Mouse (Mus musculus) midbrain, embryonic 16.5 days (tissue): ENCODE measurements around the gene Zfp426. TPM values are rescaled to one million over a fixed set of nuclear protein-coding genes. Genes with fewer than 3 reads are reported as not detected.

Experiments
- ATAC-seq: fragments of 200-750 bp; cut with Nextera tagmentation; 2 replicates; pipeline ENCODE4 v1.8.0; 2017; ENCODE audit warnings: moderate TSS enrichment
- H3K27ac ChIP-seq: fragments of 300-500 bp; sonication (generic); 2 replicates; pipeline ENCODE4 v1.5.1; 2014; ENCODE audit warnings: mild to moderate bottlenecking, low read length, mixed read lengths
- H3K27me3 ChIP-seq: fragments of 300-500 bp; sonication (generic); 2 replicates; pipeline ENCODE4 v1.6.1; 2014; ENCODE audit warnings: low read depth, low read length, mixed read lengths; ENCODE audit not compliant: control insufficient read depth, insufficient read depth
- H3K36me3 ChIP-seq: fragments of 300-500 bp; sonication (generic); 2 replicates; pipeline ENCODE4 v1.6.1; 2014; ENCODE audit warnings: mild to moderate bottlenecking, low read length, moderate library complexity, mixed read lengths; ENCODE audit not compliant: control insufficient read depth, insufficient read depth
- H3K4me1 ChIP-seq: fragments of 300-500 bp; sonication (generic); 2 replicates; pipeline ENCODE4 v1.6.1; 2014; ENCODE audit warnings: mild to moderate bottlenecking, low read length, mixed read lengths; ENCODE audit not compliant: control insufficient read depth, insufficient read depth
- H3K4me2 ChIP-seq: fragments of 300-500 bp; sonication (generic); 2 replicates; pipeline ENCODE4 v1.6.1; 2014; ENCODE audit warnings: mild to moderate bottlenecking, low read length, mixed read lengths
- H3K4me3 ChIP-seq: fragments of 300-500 bp; sonication (generic); 2 replicates; pipeline ENCODE4 v1.5.1; 2014; ENCODE audit warnings: low read depth, mild to moderate bottlenecking, low read length, moderate library complexity, mixed read lengths
- H3K9ac ChIP-seq: fragments of 300-500 bp; sonication (generic); 2 replicates; pipeline ENCODE4 v1.6.1; 2014; ENCODE audit warnings: low read depth, low read length, mixed read lengths
- H3K9me3 ChIP-seq: fragments of 300-500 bp; sonication (generic); replicated peaks from 2 replicates; pipeline ENCODE4 v1.6.1; 2014; ENCODE audit warnings: mild to moderate bottlenecking, low read length, mixed read lengths; ENCODE audit not compliant: control insufficient read depth, poor library complexity, severe bottlenecking
- WGBS: fragments of 180-500 bp; shearing (Covaris S2); extraction: QIAGEN DNeasy Blood & Tissue Kit; methylation state at CpG from one replicate; pipeline ENCODE4 v1.1.7; 2014; 5-methylcytosine and 5-hydroxymethylcytosine counted together
- polyA plus RNA-seq: library from polyadenylated mRNA; unstranded; fragments of >200 nt; fragmentation: Nextera tagmentation; extraction: Ambion mirVana; gene quantifications from 2 replicates; pipeline ENCODE4 v1.2.1, GENCODE M21; 2015

The Zfp426 gene
- polyA plus RNA-seq, 1 experiment from 2014 or later, result 35.0 TPM

GRCm38 (mm10) chr9:20514016-20514415, 21.5 kb upstream of the Zfp426 start:
- Histone ChIP-seq H3K9ac (0 out of 2 replicates have a peak overlapping the region, but pooled peaks have one; percentile 14), H3K27me3 (no peaks in the 10 kb centered on the region), H3K9me3 (no peaks in the 10 kb centered on the region), H3K27ac (no peak overlapping the region), H3K4me2 (no peak overlapping the region), H3K4me3 (no peak overlapping the region), H3K36me3 (peaks cover 6% of the 10 kb centered on the region; the same call in 1 of the 2 replicates), H3K4me1 (peaks cover 31% of the 10 kb centered on the region)
- ATAC-seq, result peak; percentile 20; the same call in 1 of the 2 replicates
- 94% methylated on average over 3 of the region's 3 CpGs for WGBS

GRCm38 (mm10) chr9:20512714-20513113, 20.2 kb upstream of the Zfp426 start:
- Histone ChIP-seq H3K4me1 (peaks cover 21% of the 10 kb centered on the region), H3K4me3 (no peak overlapping the region), H3K27ac (no peak overlapping the region), H3K27me3 (no peaks in the 10 kb centered on the region), H3K36me3 (peaks cover 6% of the 10 kb centered on the region; the same call in 1 of the 2 replicates), H3K9ac (no peak overlapping the region), H3K4me2 (no peak overlapping the region), H3K9me3 (no peaks in the 10 kb centered on the region)
- 92% methylated on average over 8 of the region's 8 CpGs for WGBS
- no peak for ATAC-seq

- H3K4me1 ChIP-seq, result peaks cover 16% of the 10 kb centered on the region
- no peak for ATAC-seq
Observed at GRCm38 (mm10) chr9:20511645-20512044, 19.1 kb upstream of the Zfp426 start.

GRCm38 (mm10) chr9:20510346-20510745, 17.8 kb upstream of the Zfp426 start:
- WGBS, result 75% methylated on average over 1 of the region's 1 CpGs
- no peak overlapping the region for H3K4me2 ChIP-seq
- no peaks in the 10 kb centered on the region for H3K9me3 ChIP-seq
- H3K4me1 ChIP-seq, result peaks cover 15% of the 10 kb centered on the region
- no peak overlapping the region for H3K27ac ChIP-seq
- H3K9ac ChIP-seq, result no peak overlapping the region
- H3K27me3 ChIP-seq, result no peaks in the 10 kb centered on the region
- no peak for ATAC-seq
- H3K36me3 ChIP-seq, result peaks cover 7% of the 10 kb centered on the region; the same call in 1 of the 2 replicates
- no peak overlapping the region for H3K4me3 ChIP-seq

More at GRCm38 (mm10) chr9:20511645-20512044, 19.1 kb upstream of the Zfp426 start:
- Histone ChIP-seq H3K9me3 (no peaks in the 10 kb centered on the region), H3K9ac (no peak overlapping the region), H3K4me2 (no peak overlapping the region), H3K36me3 (peaks cover 7% of the 10 kb centered on the region; the same call in 1 of the 2 replicates), H3K27me3 (no peaks in the 10 kb centered on the region), H3K27ac (no peak overlapping the region), H3K4me3 (no peak overlapping the region)
- WGBS, result 91% methylated on average over 4 of the region's 4 CpGs

GRCm38 (mm10) chr9:20509676-20510075, 17.1 kb upstream of the Zfp426 start:
- H3K9ac ChIP-seq, result no peak overlapping the region
- H3K36me3 ChIP-seq, result peaks cover 12% of the 10 kb centered on the region
- WGBS, result 75% methylated on average over 3 of the region's 3 CpGs
- peaks cover 11% of the 10 kb centered on the region for H3K4me1 ChIP-seq
- no peaks in the 10 kb centered on the region for H3K27me3 ChIP-seq
- no peak for ATAC-seq
- H3K4me3 ChIP-seq, result no peak overlapping the region
- H3K9me3 ChIP-seq, result no peaks in the 10 kb centered on the region
- no peak overlapping the region for H3K27ac ChIP-seq
- no peak overlapping the region for H3K4me2 ChIP-seq

GRCm38 (mm10) chr9:20504801-20505200, 12.3 kb upstream of the Zfp426 start:
- Histone ChIP-seq H3K4me2 (no peak overlapping the region), H3K9me3 (no peaks in the 10 kb centered on the region), H3K36me3 (peaks cover 40% of the 10 kb centered on the region), H3K4me3 (no peak overlapping the region), H3K9ac (no peak overlapping the region), H3K27ac (no peak overlapping the region), H3K27me3 (no peaks in the 10 kb centered on the region), H3K4me1 (no peaks in the 10 kb centered on the region)
- ATAC-seq, result no peak
- 91% methylated on average over 5 of the region's 5 CpGs for WGBS

GRCm38 (mm10) chr9:20493281-20493680, 735 bp upstream of the Zfp426 start:
- peak; percentile 23; the same call in 1 of the 2 replicates for ATAC-seq
- peaks cover 31% of the 10 kb centered on the region for H3K4me1 ChIP-seq
- H3K27me3 ChIP-seq, result no peaks in the 10 kb centered on the region
- no peaks in the 10 kb centered on the region for H3K9me3 ChIP-seq
- H3K36me3 ChIP-seq, result peaks cover 13% of the 10 kb centered on the region
- peak overlapping the region; percentile 59 for H3K4me3 ChIP-seq
- H3K4me2 ChIP-seq, result peak overlapping the region; percentile 64
- H3K27ac ChIP-seq, result peak overlapping the region; percentile 89
- 7% methylated on average over 9 of the region's 9 CpGs for WGBS
- H3K9ac ChIP-seq, result peak overlapping the region; percentile 94

GRCm38 (mm10) chr9:20491858-20492526, 554 bp downstream of the Zfp426 start:
- Histone ChIP-seq H3K4me2 (peak overlapping the region; percentile 64), H3K9me3 (no peaks in the 10 kb centered on the region), H3K36me3 (peaks cover 4% of the 10 kb centered on the region; the same call in 1 of the 2 replicates), H3K4me3 (peak overlapping the region; percentile 59), H3K27ac (peak overlapping the region; percentile 89), H3K27me3 (no peaks in the 10 kb centered on the region), H3K4me1 (peaks cover 31% of the 10 kb centered on the region), H3K9ac (peak overlapping the region; percentile 94)
- no peak for ATAC-seq
- WGBS, result 11% methylated on average over 20 of the region's 20 CpGs

- H3K4me1 ChIP-seq, result peaks cover 31% of the 10 kb centered on the region
- H3K27me3 ChIP-seq, result no peaks in the 10 kb centered on the region
- H3K4me3 ChIP-seq, result no peak overlapping the region
- no peak overlapping the region for H3K27ac ChIP-seq
- H3K4me2 ChIP-seq, result peak overlapping the region; percentile 3; the same call in 1 of the 2 replicates
- no peak for ATAC-seq
- WGBS, result 92% methylated on average over 5 of the region's 5 CpGs
- H3K9ac ChIP-seq, result no peak overlapping the region
- peaks cover 6% of the 10 kb centered on the region; the same call in 1 of the 2 replicates for H3K36me3 ChIP-seq
- H3K9me3 ChIP-seq, result no peaks in the 10 kb centered on the region
Observed at GRCm38 (mm10) chr9:20489536-20489935, 3.0 kb downstream of the Zfp426 start.
